Mouse (Mus musculus): Measurements from ENCODE around the gene Smpd3.

Smpd3 gene

GRCm38 (mm10) chr8:106289464-106289863, 48.3 kb downstream of the Smpd3 start:
- no peak for DNase-seq (ENCODE audit: low spot score)

GRCm38 (mm10) chr8:106288732-106289131, 49.1 kb downstream of the Smpd3 start:
- no peak for DNase-seq (ENCODE audit: low spot score)

- no peak for DNase-seq (ENCODE audit: low spot score)
Observed at GRCm38 (mm10) chr8:106287445-106287844, 50.3 kb downstream of the Smpd3 start.

DNA sequence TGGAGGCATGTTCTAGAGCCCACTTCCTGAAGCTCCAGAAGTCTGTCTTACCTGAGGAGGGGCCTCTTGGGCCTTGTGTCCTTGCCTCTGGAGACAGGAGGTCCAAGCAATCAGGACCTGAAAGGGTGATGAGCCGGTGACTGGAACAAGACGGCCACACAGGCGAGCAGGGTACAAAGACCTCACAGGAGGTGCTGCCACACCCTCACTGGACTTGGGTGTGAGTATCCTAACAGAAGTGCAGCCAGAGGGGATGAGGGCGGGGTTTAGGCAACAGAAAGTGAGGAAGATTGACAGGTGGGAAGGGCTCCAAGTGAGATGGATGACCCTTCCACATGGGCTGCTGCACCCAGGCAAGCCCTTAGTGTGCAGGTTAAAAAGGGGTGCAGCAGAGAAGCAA, 56.9 kb downstream of the Smpd3 start:
- DNase-seq (ENCODE audit: low spot score): no peak

DNA sequence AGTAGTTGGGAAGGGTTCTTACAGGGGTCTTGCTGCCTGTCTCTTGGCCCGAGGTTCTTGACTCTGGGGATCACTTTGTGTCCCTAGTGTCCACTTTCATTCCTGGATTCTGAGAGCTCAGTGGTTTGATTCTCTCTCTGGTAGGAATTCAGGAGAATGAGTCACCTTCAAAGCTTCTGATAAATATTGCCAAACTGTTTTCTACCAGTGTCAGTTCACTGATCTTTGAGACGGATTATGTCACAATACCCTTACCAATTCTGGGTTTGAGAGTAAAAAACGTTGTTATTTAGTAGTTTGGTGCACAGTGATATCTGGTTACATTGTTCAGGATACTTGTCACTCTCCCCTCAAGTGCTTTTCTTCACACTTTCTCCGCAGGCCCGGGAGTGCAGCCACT, 57.6 kb downstream of the Smpd3 start:
- DNase-seq (ENCODE audit: low spot score): no peak

DNA sequence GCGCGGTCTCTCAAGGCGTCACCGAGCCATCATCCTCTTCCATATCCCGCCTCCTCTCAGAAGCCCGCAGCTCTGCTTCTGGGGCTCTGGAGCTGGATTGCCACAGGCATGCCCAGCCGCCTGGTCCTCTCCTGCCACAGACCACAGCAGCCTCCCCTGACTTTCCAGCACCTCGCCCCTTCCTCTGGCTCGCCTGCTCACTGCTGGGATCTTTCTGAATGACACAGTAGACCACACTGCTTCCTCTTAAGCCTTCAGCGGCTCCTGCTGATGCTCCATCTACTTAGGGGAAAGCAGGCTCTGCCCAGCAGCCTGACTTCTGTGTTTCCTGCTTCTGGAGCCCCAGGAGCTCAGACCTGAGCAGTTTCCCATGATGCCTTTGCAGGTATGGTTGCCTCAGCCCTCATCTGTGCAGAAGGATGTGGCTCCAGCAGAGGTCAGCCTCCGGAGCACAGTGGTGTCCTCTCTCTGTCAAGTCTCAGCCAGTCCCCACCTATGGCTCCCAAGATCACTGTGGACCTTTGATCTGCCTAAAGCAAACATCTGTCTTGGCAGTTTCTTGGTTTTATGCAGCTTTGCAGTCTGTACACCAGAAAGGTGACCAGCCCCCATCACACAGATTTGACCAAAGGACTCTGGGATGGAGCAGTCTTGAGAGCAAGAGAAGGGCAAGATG, 59.3 kb downstream of the Smpd3 start:
- no peak for DNase-seq (ENCODE audit: low spot score)

- DNase-seq (ENCODE audit: low spot score): no peak
Observed at GRCm38 (mm10) chr8:106276709-106277317, 61.0 kb downstream of the Smpd3 start.

DNA sequence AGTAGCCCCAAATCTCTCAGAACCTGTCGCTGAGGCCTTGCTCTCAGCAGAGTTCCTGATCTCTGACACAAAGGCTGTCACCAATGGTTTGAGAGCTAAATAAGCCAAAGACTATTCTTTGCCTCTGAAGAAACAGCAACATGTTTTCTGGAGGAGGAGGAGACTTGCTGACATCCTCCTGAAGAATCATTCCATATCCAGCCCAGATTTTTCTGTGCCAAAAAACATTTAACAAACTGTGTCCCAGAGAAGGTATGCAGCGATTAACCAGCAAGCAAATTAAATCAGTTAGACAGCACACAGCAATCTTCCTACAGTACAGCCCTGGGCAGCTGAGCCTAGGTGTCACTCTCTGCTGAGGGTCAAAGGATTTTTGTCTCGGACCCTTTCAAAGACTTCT, 64.3 kb downstream of the Smpd3 start:
- no peak for DNase-seq (ENCODE audit: low spot score)

GRCm38 (mm10) chr8:106271378-106271777, 66.4 kb downstream of the Smpd3 start:
- DNase-seq (ENCODE audit: low spot score): no peak

DNA sequence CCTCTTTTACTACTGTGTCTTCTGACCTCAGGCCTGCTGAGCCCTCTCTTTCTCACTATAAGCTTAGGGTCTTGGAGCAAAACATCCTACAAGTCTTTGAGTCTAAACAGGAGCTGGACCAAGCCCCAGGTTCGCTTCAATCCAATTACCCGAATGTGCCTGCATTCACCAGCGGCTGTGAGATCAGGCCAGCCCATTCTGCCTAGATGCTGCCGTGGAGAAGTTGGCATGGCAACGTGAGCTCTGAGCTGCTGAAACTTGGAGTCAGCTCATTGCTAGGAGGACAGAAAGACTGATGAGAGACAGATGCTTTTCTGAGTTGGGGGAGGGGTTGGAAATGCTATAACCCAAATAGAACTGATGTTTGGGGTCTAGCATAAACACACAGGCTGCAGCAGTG, 67.0 kb downstream of the Smpd3 start:
- no peak for DNase-seq (ENCODE audit: low spot score)

DNA sequence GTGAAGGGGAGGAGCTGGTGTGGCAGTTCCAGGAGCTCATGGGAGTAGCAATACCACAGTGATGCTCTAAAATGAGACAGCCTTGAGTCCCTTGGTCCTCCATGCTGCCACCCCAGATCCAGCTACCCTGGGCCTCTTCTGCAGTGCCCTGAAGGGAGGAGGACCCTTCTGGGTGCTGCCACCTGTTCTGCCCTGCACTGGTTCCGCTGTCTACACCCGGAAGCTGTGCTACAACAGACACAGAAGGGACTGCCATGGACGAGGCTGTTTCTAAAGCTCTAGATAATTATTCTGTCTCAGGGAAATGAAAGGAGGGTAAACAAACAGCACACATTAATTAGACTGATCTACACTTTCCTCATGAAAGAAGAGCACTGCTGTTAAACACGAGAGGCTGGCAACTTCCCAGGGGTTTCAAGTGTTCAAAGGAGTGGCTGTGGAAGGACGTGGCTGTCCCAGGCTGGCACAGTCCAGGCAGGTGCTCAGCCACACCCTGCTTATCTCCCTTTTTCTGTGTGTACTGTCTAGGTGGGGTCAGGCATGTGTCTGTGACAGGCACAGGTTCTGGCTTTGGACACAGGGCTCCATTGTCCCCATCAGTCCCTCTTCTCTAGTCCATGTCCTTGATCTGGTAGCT, 69.0 kb downstream of the Smpd3 start:
- DNase-seq (ENCODE audit: low spot score): no peak

DNA sequence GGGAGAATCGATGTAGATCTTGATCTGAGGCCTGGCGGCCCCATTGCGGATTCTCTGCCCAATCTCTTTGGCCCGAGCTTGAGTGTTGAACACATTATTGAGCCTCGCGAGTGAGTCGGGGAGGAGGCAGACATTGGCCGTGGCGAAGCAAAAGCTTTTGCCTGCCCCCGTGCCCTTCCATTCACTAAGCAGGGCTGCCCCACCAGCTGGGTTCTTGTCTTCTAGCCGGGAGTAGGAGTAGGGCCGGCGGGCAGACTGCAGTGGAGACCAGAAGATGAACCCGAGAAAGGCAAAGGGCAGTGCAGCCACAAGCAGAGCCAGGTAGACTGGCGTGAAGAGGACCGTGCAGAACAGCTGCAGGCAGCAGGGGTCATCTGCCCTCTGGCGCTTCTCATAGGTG, 72.4 kb downstream of the Smpd3 start:
- DNase-seq (ENCODE audit: low spot score): no peak

DNA sequence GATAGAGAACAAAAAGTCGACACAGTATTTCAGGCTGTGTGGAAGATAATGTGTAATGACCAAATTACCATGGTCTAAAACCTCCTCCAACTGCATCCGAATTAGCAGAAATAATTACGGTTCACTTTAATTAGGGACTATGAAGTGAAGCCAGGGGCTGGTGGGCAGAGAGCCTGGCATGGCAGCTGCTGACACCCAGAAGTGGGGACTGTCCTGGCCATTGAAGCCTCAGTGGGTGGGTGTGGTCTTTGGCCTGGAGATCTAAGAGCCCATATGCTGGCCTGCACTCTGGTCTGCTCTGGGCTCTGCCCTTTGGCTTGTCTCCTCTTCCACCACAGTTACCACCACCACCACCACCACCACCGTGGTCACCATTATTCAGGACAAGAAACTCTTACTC, 73.9 kb downstream of the Smpd3 start:
- no peak for DNase-seq (ENCODE audit: low spot score)

- DNase-seq (ENCODE audit: low spot score): no peak
Observed at GRCm38 (mm10) chr8:106262343-106262742, 75.4 kb downstream of the Smpd3 start.

GRCm38 (mm10) chr8:106260894-106261293, 76.9 kb downstream of the Smpd3 start:
- DNase-seq (ENCODE audit: low spot score): no peak

DNA sequence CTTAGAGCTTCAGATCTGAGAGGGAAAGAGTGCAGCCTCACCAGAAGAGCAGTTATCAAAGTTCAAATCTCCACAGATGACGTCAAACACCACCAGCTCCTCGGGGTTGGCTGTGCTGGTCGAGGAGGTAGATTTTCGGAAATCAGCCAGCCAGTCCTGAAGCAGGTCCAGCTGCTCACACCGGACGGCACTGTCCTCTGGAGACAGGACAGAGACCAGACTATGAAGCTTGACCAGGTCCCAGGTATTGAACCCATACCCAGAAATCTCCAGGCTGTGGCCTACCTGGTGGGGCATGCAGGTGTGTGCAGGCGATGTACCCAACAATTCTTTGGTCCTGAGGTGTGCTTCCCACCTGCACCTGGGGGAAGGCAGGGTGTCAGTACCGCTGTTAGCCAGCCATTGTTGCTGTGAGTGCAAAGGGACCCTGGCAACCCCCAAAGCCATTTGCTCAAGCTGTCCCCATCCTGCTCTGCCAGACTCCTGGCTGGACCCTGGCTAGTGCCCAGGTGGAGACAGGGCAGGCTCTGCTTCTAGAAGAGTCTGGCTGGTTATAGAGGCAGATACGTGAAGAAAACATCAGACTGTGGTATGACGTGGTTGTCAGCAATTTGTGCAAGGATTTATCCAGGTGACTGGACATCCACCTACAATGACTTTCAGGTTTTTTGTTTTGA, 78.1 kb downstream of the Smpd3 start:
- no peak for DNase-seq (ENCODE audit: low spot score)

GRCm38 (mm10) chr8:106258169-106258568, 79.6 kb downstream of the Smpd3 start:
- peak; percentile 12 for DNase-seq (ENCODE audit: low spot score)

DNA sequence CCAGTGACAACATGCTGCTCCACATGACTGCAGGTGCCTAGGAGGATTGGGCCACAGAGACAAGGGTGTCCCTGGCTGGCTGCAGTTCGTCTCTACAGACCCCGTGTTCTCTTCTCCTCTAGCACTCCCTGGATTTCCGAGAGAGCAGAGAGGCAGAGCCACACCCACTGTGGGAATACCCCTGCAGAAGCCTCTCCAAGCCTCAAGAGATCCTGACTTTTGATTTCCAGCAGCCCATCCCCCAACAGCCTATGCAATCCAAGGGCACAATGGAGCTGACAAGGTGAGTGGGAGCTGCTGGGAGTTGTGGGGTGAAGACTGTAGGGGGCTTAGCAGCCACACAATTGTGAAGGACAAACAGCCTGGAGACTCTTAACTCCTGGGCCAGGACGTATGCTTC, 87.6 kb downstream of the Smpd3 start:
- DNase-seq (ENCODE audit: low spot score): no peak

DNA sequence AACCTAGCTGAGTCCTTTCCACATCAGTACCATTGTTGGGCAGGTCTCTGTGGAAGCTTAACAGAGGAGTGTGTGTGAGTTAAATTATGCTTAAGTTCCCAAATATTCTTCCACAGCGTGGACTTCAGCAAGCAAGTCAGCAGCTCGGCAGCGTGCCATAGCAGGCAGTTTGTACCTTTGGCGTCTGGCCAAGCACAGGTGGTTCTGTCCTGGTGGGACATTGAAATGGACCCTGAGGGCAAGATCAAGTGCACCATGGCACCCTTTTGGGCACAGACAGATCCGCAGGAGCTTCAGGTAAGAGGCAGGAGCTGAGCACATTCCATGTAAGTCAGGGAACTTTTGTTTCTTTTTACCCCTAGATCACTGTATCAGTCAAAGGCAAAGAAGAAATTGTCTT, 100.7 kb downstream of the Smpd3 start:
- DNase-seq (ENCODE audit: low spot score): no peak

GRCm38 (mm10) chr8:106234567-106235261, 103.1 kb downstream of the Smpd3 start:
- no peak for DNase-seq (ENCODE audit: low spot score)

DNA sequence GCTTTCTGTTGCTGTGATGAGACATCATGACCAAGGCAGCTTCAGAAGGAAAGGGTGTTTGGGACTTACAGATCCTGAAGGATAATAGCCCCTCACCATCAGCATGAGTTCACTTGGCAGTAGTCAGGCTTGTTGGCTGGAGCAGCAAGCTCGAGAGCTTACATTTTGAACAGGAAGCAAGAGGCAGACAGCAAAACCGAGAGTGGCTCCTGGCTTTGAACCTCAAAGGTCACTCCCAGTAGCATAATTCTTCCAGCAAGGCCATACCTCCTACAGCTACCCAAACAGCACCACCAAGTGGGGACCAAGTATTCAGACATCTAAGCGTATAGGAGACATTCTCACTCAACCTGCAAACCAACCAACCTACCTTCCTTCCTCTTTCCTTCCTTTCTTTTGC, 105.0 kb downstream of the Smpd3 start:
- DNase-seq (ENCODE audit: low spot score): no peak

DNA sequence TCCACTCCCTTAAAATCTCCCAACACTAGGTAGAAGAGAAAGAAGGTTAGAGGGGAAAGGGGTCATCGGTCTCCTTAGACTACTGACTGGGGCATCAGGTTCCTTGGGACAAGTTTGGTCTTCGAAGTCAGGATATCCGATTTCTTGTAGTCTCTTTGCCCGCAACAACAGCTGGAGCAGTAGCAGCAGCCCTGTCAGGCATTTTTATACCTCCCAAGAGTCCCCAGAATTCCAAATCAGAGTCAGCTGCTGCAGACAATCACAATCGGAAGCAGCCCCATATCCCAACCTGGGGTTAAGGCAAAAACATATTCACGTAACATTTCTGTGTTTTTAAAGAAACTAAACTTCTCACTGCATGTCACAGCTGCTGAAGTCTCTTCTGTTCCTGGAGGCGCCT, 106.3 kb downstream of the Smpd3 start:
- no peak for DNase-seq (ENCODE audit: low spot score)
